Mouse (Mus musculus): ENCODE results near the gene Mtus2. TPM values are rescaled to one million over a fixed set of nuclear protein-coding genes. Genes with fewer than 3 reads are reported as not detected.

Mtus2 gene
- polyA plus RNA-seq, 1 experiment from 2014 or later = 39.2 TPM

DNA sequence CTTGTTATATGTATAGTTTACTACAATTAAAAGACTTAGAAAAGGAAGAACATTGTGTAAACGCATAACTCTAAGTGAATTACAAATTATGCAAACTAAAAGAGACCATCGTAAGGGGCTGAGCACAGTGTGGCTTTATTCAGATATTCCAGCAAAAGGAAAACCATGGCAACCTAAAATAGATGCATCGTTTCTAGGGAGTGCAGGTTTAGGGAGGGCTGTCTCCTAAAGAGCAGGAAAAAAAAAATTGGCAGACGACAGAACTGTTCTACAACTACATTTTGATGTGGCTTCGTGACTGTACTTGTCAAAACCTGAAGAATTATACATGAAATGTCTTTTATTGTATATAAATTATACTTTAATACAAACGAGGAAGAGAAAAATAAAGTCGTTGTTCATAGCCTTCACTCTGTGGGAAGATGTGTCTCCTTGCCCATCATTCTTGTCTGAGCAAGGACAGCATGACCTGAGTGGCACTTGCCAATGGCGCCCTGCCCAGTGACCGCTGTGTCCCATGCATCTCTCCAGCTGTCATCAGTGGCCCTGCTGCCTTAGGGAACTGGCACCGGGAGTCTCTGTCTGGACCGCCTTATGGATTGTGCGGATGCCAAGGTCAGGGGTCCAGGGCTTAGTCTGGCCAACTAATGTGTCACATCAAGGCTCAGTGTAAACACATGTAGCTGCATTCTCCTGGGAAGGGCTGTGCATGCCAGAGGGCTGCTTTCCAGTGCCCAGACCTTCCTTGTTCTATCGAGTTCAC lies 95.9 kb downstream of the Mtus2 start:
- Histone ChIP-seq H3K27ac (replicated peaks) (no peak overlapping the region), H3K9ac (replicated peaks) (no peak overlapping the region), H3K4me2 (no peak overlapping the region), H3K4me1 (0 out of 2 replicates have a peak, but pooled peaks cover 3% of the 10 kb centered on the region), H3K9me3 (replicated peaks) (no peaks in the 10 kb centered on the region), H3K36me3 (no peaks in the 10 kb centered on the region), H3K4me3 (replicated peaks) (no peak overlapping the region), H3K27me3 (replicated peaks) (no peaks in the 10 kb centered on the region)
- 61% methylated on average over 13 of the region's 13 CpGs for WGBS
- no peak for ATAC-seq (ENCODE audit: low FRiP score)

DNA sequence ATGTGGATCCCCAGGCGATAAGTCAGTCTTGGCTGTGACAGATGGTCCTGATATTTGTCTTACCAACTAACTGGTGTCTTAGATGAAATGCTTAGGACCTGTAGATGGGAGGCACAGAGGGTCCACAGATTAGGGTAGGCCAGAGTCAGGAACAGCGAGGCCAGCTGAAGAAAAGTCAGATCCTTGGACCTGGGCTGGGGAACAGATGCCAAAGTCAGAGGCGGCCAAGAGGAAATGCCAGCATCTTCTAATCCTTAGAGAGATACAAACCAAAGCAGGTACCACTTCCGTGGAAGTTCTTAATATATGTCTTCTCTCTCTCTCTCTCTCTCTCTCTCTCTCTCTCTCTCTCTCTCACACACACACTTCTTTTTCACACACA lies 96.5 kb downstream of the Mtus2 start:
- 75% methylated on average over 4 of the region's 4 CpGs for WGBS
- no peak overlapping the region for H3K9ac ChIP-seq (replicated peaks)
- H3K9me3 ChIP-seq (replicated peaks) = no peaks in the 10 kb centered on the region
- no peak for ATAC-seq (ENCODE audit: low FRiP score)
- H3K4me3 ChIP-seq (replicated peaks) = no peak overlapping the region
- no peaks in the 10 kb centered on the region for H3K36me3 ChIP-seq
- H3K27me3 ChIP-seq (replicated peaks) = no peaks in the 10 kb centered on the region
- no peak overlapping the region for H3K27ac ChIP-seq (replicated peaks)
- 0 out of 2 replicates have a peak, but pooled peaks cover 3% of the 10 kb centered on the region for H3K4me1 ChIP-seq
- no peak overlapping the region for H3K4me2 ChIP-seq

DNA sequence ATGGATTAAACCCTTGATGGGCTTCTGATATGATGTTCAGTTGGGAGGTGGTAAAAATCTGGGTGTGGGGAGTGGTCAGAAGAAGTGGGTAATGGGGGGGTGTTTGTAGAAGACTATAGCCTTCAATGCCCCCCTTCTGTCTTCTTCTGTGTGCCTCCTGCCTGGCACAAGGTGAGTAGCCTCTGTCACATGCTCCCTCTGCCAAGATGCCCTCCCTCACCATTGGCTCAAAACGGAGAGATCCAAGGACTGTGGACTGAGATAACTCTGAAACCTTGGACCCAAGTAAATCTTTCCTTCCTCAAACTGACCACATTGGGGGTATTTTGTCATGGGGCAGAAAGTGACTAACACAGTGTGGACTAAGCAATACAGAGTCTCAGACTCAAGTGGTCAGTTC lies 99.7 kb downstream of the Mtus2 start:
- no peak overlapping the region for H3K9ac ChIP-seq (replicated peaks)
- H3K4me3 ChIP-seq (replicated peaks) = no peak overlapping the region
- H3K4me2 ChIP-seq = no peak overlapping the region
- H3K27me3 ChIP-seq (replicated peaks) = no peaks in the 10 kb centered on the region
- no peak overlapping the region for H3K27ac ChIP-seq (replicated peaks)
- H3K36me3 ChIP-seq = no peaks in the 10 kb centered on the region
- ATAC-seq (ENCODE audit: low FRiP score) = no peak
- 96% methylated on average over 1 of the region's 1 CpGs for WGBS
- H3K9me3 ChIP-seq (replicated peaks) = no peaks in the 10 kb centered on the region
- H3K4me1 ChIP-seq = peaks cover 3% of the 10 kb centered on the region; the same call in 1 of the 2 replicates

DNA sequence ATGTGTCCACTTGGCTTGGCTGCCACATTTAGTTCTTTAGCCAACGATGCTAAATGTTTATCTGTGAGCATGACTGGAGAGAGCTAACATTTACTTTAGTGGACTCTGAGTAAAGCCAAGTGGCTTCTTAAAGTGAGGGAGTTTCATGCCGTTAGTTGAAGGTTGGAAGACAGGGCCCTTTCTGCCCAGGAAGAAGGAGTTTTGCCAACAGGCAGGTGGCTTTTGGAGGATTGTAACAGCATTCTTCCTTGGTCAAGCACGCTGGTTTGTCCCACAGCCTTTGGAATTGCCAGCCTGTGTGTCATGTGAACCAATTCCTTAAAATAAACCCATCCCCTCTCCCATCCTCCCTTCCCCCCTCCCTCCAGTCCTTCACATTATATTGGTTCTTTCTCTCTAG lies 100.3 kb downstream of the Mtus2 start:
- Histone ChIP-seq H3K4me3 (replicated peaks) (no peak overlapping the region), H3K36me3 (no peaks in the 10 kb centered on the region), H3K9me3 (replicated peaks) (no peaks in the 10 kb centered on the region), H3K4me1 (peaks cover 3% of the 10 kb centered on the region; the same call in 1 of the 2 replicates), H3K27me3 (replicated peaks) (no peaks in the 10 kb centered on the region), H3K27ac (replicated peaks) (no peak overlapping the region), H3K4me2 (no peak overlapping the region), H3K9ac (replicated peaks) (no peak overlapping the region)
- WGBS = 77% methylated on average over 3 of the region's 3 CpGs
- no peak for ATAC-seq (ENCODE audit: low FRiP score)

DNA sequence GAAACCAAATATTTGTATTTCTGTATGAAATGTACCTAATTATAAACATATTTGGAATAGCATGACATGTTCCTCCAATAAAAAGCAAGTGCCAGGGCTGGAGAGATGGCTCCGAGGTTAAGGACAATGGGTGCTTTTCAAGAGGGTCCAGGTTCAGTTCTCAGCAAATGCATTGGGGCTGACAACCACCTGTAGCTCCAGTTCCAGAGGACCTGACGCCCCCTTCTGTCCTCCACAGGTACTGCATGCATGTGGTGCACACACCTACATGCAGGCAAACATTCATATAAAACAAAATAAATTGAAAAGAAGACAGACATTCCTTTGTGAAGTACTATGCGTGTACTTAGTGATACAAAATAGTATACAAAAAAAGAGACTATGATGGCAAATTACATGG lies 102.2 kb downstream of the Mtus2 start:
- Histone ChIP-seq H3K36me3 (no peaks in the 10 kb centered on the region), H3K27me3 (replicated peaks) (no peaks in the 10 kb centered on the region), H3K9me3 (replicated peaks) (no peaks in the 10 kb centered on the region), H3K27ac (replicated peaks) (no peak overlapping the region), H3K4me1 (no peaks in the 10 kb centered on the region; the same call in 1 of the 2 replicates), H3K4me3 (replicated peaks) (no peak overlapping the region), H3K4me2 (no peak overlapping the region), H3K9ac (replicated peaks) (no peak overlapping the region)
- 70% methylated on average over 3 of the region's 3 CpGs for WGBS
- ATAC-seq (ENCODE audit: low FRiP score) = no peak

DNA sequence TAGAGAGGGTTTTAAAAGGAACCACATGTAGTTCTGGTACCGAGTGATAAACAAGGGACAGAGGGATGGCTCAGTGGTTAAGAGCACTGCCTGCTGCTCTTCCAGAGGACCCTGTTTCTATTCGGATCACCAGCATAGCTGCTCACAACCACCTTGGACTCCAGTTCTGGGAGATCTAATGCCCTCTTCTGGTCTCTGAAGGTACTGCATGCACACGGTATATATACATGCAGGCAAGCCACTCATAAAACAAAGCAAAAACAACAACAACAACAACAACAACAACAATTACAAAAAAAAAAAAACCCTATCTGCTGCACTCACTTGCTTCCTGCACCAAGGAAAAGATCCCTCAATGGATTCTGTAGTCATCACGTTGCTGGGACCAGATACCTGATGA lies 104.7 kb downstream of the Mtus2 start:
- no peaks in the 10 kb centered on the region for H3K36me3 ChIP-seq
- ATAC-seq (ENCODE audit: low FRiP score) = no peak
- 91% methylated on average over 4 of the region's 4 CpGs for WGBS

DNA sequence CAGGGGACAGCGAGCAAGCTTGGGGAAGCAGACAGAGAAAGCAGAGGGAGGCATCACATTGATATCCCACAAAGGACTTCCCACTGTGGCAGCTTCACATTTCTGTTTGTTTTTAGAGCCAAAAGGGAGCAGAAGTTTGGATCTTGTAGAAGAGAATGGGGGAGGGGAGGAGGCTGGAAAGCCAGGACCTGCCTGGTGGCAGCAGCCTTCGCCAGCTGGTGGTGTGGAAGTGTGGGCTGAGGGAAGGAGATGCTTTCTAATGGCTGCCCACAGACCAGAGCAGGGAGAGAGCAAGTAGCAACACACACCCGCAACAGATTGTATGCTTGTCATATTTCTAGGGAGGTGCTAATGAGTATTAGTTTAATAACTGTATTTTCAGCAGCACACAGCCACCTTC lies 106.6 kb downstream of the Mtus2 start:
- H3K4me3 ChIP-seq (replicated peaks) = no peak overlapping the region
- no peaks in the 10 kb centered on the region for H3K36me3 ChIP-seq
- H3K9ac ChIP-seq (replicated peaks) = no peak overlapping the region
- H3K4me1 ChIP-seq = peaks cover 7% of the 10 kb centered on the region; the same call in 1 of the 2 replicates
- no peak overlapping the region for H3K4me2 ChIP-seq
- 90% methylated on average over 3 of the region's 3 CpGs for WGBS
- no peak for ATAC-seq (ENCODE audit: low FRiP score)
- no peak overlapping the region for H3K27ac ChIP-seq (replicated peaks)
- no peaks in the 10 kb centered on the region for H3K27me3 ChIP-seq (replicated peaks)
- H3K9me3 ChIP-seq (replicated peaks) = no peaks in the 10 kb centered on the region

More for the DNA sequence above, 104.7 kb downstream of the Mtus2 start:
- H3K27me3 ChIP-seq (replicated peaks) = no peaks in the 10 kb centered on the region
- H3K4me3 ChIP-seq (replicated peaks) = no peak overlapping the region
- H3K4me2 ChIP-seq = no peak overlapping the region
- 0 out of 2 replicates have a peak overlapping the region, but pooled peaks have one; percentile 37 for H3K27ac ChIP-seq (replicated peaks)
- no peak overlapping the region for H3K9ac ChIP-seq (replicated peaks)
- no peaks in the 10 kb centered on the region for H3K9me3 ChIP-seq (replicated peaks)
- no peaks in the 10 kb centered on the region; the same call in 1 of the 2 replicates for H3K4me1 ChIP-seq

DNA sequence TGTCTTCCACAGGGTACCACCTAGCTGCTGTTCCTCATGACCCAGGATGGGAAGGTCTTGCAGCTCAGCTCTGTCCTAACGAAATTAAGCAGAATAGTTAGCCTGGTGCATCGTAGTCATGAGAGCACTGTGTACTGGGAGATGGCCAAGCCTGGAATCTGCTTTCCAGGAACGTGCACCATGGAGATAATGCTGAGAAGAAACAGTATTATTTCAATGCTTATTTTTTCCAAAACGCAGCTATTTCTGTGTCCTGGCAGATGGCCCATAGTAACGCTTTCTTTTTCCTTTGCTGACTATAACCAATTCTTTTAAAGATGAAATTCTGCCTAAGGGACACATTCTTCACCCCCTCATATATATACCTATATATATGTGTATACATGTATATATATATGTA lies 108.1 kb downstream of the Mtus2 start:
- Histone ChIP-seq H3K9me3 (replicated peaks) (no peaks in the 10 kb centered on the region), H3K4me2 (no peak overlapping the region), H3K36me3 (no peaks in the 10 kb centered on the region), H3K4me3 (replicated peaks) (no peak overlapping the region), H3K9ac (replicated peaks) (no peak overlapping the region), H3K4me1 (peaks cover 7% of the 10 kb centered on the region; the same call in 1 of the 2 replicates), H3K27ac (replicated peaks) (no peak overlapping the region), H3K27me3 (replicated peaks) (no peaks in the 10 kb centered on the region)
- 77% methylated on average over 5 of the region's 5 CpGs for WGBS
- ATAC-seq (ENCODE audit: low FRiP score) = no peak

DNA sequence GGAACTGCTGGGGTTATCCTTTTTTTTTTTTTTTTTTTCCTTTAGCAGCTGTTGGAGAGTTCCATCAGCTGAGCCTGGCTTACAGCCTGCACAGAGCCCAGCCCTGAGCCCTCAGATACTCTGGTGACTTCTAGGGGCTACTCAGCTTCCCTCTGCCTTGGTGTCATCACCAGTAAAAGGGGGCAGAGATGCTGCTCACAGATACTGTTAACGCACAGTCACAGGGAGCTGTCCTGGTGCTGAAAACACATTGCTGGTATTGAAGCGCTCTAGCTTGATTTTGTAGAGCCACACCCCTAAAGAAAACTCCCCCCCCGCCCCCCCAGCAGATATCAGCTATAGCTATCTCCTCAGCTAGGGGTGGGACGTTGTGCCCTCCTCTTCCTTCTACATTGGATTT lies 112.8 kb downstream of the Mtus2 start:
- no peaks in the 10 kb centered on the region for H3K9me3 ChIP-seq (replicated peaks)
- WGBS = 20% methylated on average over 4 of the region's 4 CpGs
- H3K27ac ChIP-seq (replicated peaks) = no peak overlapping the region
- no peak for ATAC-seq (ENCODE audit: low FRiP score)
- H3K4me3 ChIP-seq (replicated peaks) = no peak overlapping the region
- H3K27me3 ChIP-seq (replicated peaks) = no peaks in the 10 kb centered on the region
- no peak overlapping the region for H3K4me2 ChIP-seq
- no peaks in the 10 kb centered on the region for H3K36me3 ChIP-seq
- peaks cover 7% of the 10 kb centered on the region; the same call in 1 of the 2 replicates for H3K4me1 ChIP-seq
- no peak overlapping the region for H3K9ac ChIP-seq (replicated peaks)

DNA sequence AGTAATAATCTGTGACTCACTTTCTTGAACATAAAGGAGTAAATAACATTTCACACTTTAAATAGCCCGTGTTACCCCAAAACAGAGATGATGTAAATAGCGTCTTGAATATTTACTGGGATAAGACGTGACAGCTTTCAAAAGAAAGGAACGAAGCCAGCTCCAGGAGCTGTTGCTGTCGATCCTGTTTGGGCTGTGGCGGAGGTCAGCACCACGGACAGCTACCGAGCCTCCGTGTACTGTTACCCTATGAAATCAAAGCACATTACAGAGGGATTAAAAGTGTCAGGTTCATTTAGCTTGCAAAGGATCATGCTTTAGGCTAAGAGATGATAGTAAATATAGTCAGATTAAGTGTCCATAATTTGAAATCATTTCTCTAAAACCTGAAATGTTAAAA lies 114.7 kb downstream of the Mtus2 start:
- 8% methylated on average over 9 of the region's 9 CpGs for WGBS
- H3K9me3 ChIP-seq (replicated peaks) = no peaks in the 10 kb centered on the region
- no peak for ATAC-seq (ENCODE audit: low FRiP score)
- H3K36me3 ChIP-seq = no peaks in the 10 kb centered on the region
- H3K4me3 ChIP-seq (replicated peaks) = no peak overlapping the region
- H3K4me2 ChIP-seq = no peak overlapping the region
- peaks cover 7% of the 10 kb centered on the region; the same call in 1 of the 2 replicates for H3K4me1 ChIP-seq
- H3K27ac ChIP-seq (replicated peaks) = no peak overlapping the region
- no peak overlapping the region for H3K9ac ChIP-seq (replicated peaks)
- no peaks in the 10 kb centered on the region for H3K27me3 ChIP-seq (replicated peaks)

DNA sequence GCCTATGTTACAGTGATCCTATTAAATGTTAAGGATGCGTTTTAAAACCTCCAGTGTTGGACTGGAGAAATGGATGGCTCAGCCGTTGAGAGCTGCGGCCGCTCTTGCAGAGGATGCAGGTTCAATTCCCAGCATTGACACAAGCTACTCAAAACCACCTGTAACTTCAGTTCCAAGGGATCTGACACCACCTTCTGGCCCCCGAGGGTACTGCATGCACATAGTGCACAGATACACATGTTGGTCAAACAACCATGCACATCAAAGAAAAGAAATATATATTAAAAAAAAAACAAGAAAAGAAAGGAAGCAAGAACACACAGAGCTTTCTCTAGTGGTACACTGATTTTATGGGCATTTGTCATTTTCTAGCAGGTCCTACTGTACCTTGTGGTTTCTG lies 116.3 kb downstream of the Mtus2 start:
- Histone ChIP-seq H3K27ac (replicated peaks) (no peak overlapping the region), H3K9ac (replicated peaks) (no peak overlapping the region), H3K36me3 (no peaks in the 10 kb centered on the region), H3K4me2 (no peak overlapping the region), H3K4me1 (0 out of 2 replicates have a peak, but pooled peaks cover 1% of the 10 kb centered on the region), H3K4me3 (replicated peaks) (no peak overlapping the region), H3K9me3 (replicated peaks) (no peaks in the 10 kb centered on the region), H3K27me3 (replicated peaks) (no peaks in the 10 kb centered on the region)
- WGBS = 94% methylated on average over 5 of the region's 5 CpGs
- no peak for ATAC-seq (ENCODE audit: low FRiP score)

DNA sequence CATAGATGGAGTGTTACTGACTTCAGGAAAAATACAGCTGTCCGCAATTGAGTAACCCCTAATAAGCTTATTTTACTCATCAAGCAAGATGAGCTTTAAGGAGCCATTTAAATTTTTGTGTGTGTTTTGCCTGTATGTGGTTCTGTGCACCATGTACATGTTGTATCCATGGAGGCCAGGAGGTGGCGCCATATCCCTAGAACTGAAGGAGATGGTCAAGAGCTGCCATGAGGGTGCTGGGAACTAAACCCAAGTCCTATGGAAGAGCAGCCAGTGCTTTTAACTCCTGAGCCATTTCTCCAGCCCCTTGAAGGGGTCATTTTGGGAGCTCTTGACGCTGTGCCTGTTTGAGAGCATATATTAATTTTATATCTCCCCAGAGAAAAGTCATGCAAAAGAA lies 122.6 kb downstream of the Mtus2 start:
- WGBS = 78% methylated on average over 3 of the region's 3 CpGs
- no peak for ATAC-seq (ENCODE audit: low FRiP score)
- Histone ChIP-seq H3K9ac (replicated peaks) (no peak overlapping the region), H3K4me3 (replicated peaks) (no peak overlapping the region), H3K27ac (replicated peaks) (no peak overlapping the region), H3K4me2 (no peak overlapping the region), H3K36me3 (peaks cover 3% of the 10 kb centered on the region; the same call in 1 of the 2 replicates), H3K9me3 (replicated peaks) (no peaks in the 10 kb centered on the region), H3K27me3 (replicated peaks) (no peaks in the 10 kb centered on the region), H3K4me1 (no peaks in the 10 kb centered on the region)
